Mouse (Mus musculus) myocyte (in vitro differentiated cells): ENCODE results near the gene Rpl23. TPM values are rescaled to one million over a fixed set of nuclear protein-coding genes. Genes with fewer than 3 reads are reported as not detected.

Source experiments
- H3K27me3 ChIP-seq: one replicate; pipeline ENCODE4 v1.6.1; 2011; ENCODE audit not compliant: control insufficient read depth, insufficient read depth, insufficient read length
- H3K36me3 ChIP-seq: one replicate; pipeline ENCODE4 v1.6.1; 2011; ENCODE audit not compliant: control insufficient read depth, insufficient read depth
- H3K4me2 ChIP-seq: one replicate; pipeline ENCODE4 v1.6.1; 2011; ENCODE audit warnings: low read depth, control low read depth
- H3K4me3 ChIP-seq: one replicate; pipeline ENCODE4 v1.5.1; 2011; ENCODE audit warnings: mild to moderate bottlenecking, control low read depth, moderate library complexity
- H3K79me2 ChIP-seq: one replicate; pipeline ENCODE4 v1.6.1; 2011; ENCODE audit not compliant: control insufficient read depth, insufficient read depth
- H3ac ChIP-seq: one replicate; pipeline ENCODE4 v1.6.1; 2011; ENCODE audit not compliant: control insufficient read depth, insufficient read length
- CEBPB ChIP-seq: IDR thresholded peaks from 2 replicates; pipeline ENCODE4 v1.6.1; 2011; ENCODE audit warnings: mild to moderate bottlenecking, moderate library complexity; ENCODE audit not compliant: poor library complexity, insufficient read depth, severe bottlenecking
- E2F4 ChIP-seq: IDR thresholded peaks from one replicate; pipeline ENCODE4 v1.6.1; 2011; ENCODE audit warnings: mild to moderate bottlenecking, control low read depth, moderate library complexity; ENCODE audit not compliant: insufficient read depth
- MAX ChIP-seq: IDR thresholded peaks from one replicate; pipeline ENCODE4 v1.6.1; 2011; ENCODE audit warnings: low read depth, mild to moderate bottlenecking, control low read depth
- MYOD1 ChIP-seq, 3 experiments: IDR thresholded peaks; one replicate each; pipeline ENCODE4 v1.6.1; 2011; ENCODE audit warnings: control low read depth in 2 of 3, low read depth in 2 of 3, mild to moderate bottlenecking in 2 of 3, moderate library complexity in 1 of 3; ENCODE audit not compliant: insufficient read length in 2 of 3, control insufficient read depth in 1 of 3
- MYOG ChIP-seq, 3 experiments: IDR thresholded peaks; one replicate each; pipeline ENCODE4 v1.6.1; 2011; ENCODE audit warnings: control low read depth in 2 of 3, low read depth in 2 of 3, mild to moderate bottlenecking in 2 of 3; ENCODE audit not compliant: insufficient read length in 2 of 3, control insufficient read depth in 1 of 3, insufficient read depth in 1 of 3
- POLR2A ChIP-seq: IDR thresholded peaks from one replicate; pipeline ENCODE4 v1.6.1; 2011; ENCODE audit warnings: low read depth, mild to moderate bottlenecking, control low read depth, moderate library complexity; ENCODE audit not compliant: insufficient read length
- POLR2AphosphoS2 ChIP-seq: IDR thresholded peaks from one replicate; pipeline ENCODE4 v1.6.1; 2011; ENCODE audit warnings: low read depth, control low read depth; ENCODE audit not compliant: insufficient read length
- REST ChIP-seq: IDR thresholded peaks from one replicate; pipeline ENCODE4 v1.6.1; 2011; ENCODE audit warnings: mild to moderate bottlenecking, control low read depth, moderate library complexity; ENCODE audit not compliant: insufficient read depth, insufficient read length
- SRF ChIP-seq: IDR thresholded peaks from one replicate; pipeline ENCODE4 v1.6.1; 2011; ENCODE audit warnings: low read depth; ENCODE audit not compliant: control insufficient read depth, insufficient read length
- TCF12 ChIP-seq: IDR thresholded peaks from one replicate; pipeline ENCODE4 v1.6.1; 2011; ENCODE audit warnings: mild to moderate bottlenecking, control low read depth; ENCODE audit not compliant: poor library complexity, insufficient read depth, severe bottlenecking
- TCF3 ChIP-seq: IDR thresholded peaks from one replicate; pipeline ENCODE4 v1.6.1; 2011; ENCODE audit warnings: low read depth, control low read depth; ENCODE audit not compliant: insufficient read length
- USF1 ChIP-seq: IDR thresholded peaks from one replicate; pipeline ENCODE4 v1.6.1; 2011; ENCODE audit warnings: low read depth, mild to moderate bottlenecking, control low read depth, moderate library complexity
- polyA plus RNA-seq: library from polyadenylated mRNA; unstranded; fragments of >200 nt; fragmentation: generic; extraction: Trizol; gene quantifications from one replicate; pipeline ENCODE4 v1.2.1, GENCODE M21; 2012; ENCODE audit warnings: missing spikeins

Rpl23 gene
- polyA plus RNA-seq, 1 experiment = 1,321 TPM

- H3K4me3 ChIP-seq = no peak overlapping the region
- H3ac ChIP-seq = no peak overlapping the region
- no peak overlapping the region for H3K4me2 ChIP-seq
- H3K27me3 ChIP-seq = no peaks in the 10 kb centered on the region
- no peaks in the 10 kb centered on the region for H3K79me2 ChIP-seq
- H3K36me3 ChIP-seq = no peaks in the 10 kb centered on the region
- TF ChIP-seq POLR2A (no peak), REST (no peak), USF1 (no peak), MYOG (IDR thresholded peaks at IDR 0.05; ENCODE audit: control insufficient read depth in 1 of 3, insufficient read depth in 1 of 3, insufficient read length in 2 of 3, low read depth in 2 of 3) (no peak), MAX (no peak), E2F4 (no peak), TCF12 (no peak), MYOD1 (IDR thresholded peaks at IDR 0.05; ENCODE audit: control insufficient read depth in 1 of 3, insufficient read length in 2 of 3, low read depth in 2 of 3) (no peak), CEBPB (no peak), POLR2AphosphoS2 (no peak), SRF (no peak), TCF3 (no peak)
These were observed 5.7 kb upstream of the Rpl23 start for GRCm38 (mm10) chr11:97787961-97788360.

GRCm38 (mm10) chr11:97782564-97782895 is 293 bp upstream of the Rpl23 start:
- Histone ChIP-seq H3K4me2 (peak overlapping the region; percentile 83), H3ac (peak overlapping the region; percentile 80), H3K79me2 (peaks cover 38% of the 10 kb centered on the region), H3K27me3 (no peaks in the 10 kb centered on the region), H3K36me3 (peaks cover 39% of the 10 kb centered on the region), H3K4me3 (peak overlapping the region; percentile 98)
- TF ChIP-seq USF1 (no peak), MYOD1 (IDR thresholded peaks at IDR 0.05; ENCODE audit: control insufficient read depth in 1 of 3, insufficient read length in 2 of 3, low read depth in 2 of 3) (no peak), TCF3 (no peak), MYOG (IDR thresholded peaks at IDR 0.05; ENCODE audit: control insufficient read depth in 1 of 3, insufficient read depth in 1 of 3, insufficient read length in 2 of 3, low read depth in 2 of 3) (no peak)

- no peak for TF ChIP-seq POLR2AphosphoS2
- no peak for TF ChIP-seq MYOD1 (IDR thresholded peaks at IDR 0.05; ENCODE audit: control insufficient read depth in 1 of 3, insufficient read length in 2 of 3, low read depth in 2 of 3)
- TF ChIP-seq E2F4 = no peak
- no peak for TF ChIP-seq TCF3
- TF ChIP-seq USF1 = no peak
- TF ChIP-seq REST = no peak
- TF ChIP-seq TCF12 = no peak
- no peak for TF ChIP-seq SRF
- no peak for TF ChIP-seq MYOG (IDR thresholded peaks at IDR 0.05; ENCODE audit: control insufficient read depth in 1 of 3, insufficient read depth in 1 of 3, insufficient read length in 2 of 3, low read depth in 2 of 3)
- no peak for TF ChIP-seq MAX
- no peak for TF ChIP-seq POLR2A
- TF ChIP-seq CEBPB = no peak
- Histone ChIP-seq H3ac (peak overlapping the region; percentile 80), H3K36me3 (peaks cover 50% of the 10 kb centered on the region)
These were observed 782 bp downstream of the Rpl23 start for GRCm38 (mm10) chr11:97781478-97781831.

GRCm38 (mm10) chr11:97779968-97780701 is 2.1 kb downstream of the Rpl23 start:
- H3K36me3 ChIP-seq = peaks cover 50% of the 10 kb centered on the region
- H3K79me2 ChIP-seq = peaks cover 38% of the 10 kb centered on the region
- TF ChIP-seq TCF3 (no peak), MYOD1 (IDR thresholded peaks at IDR 0.05; ENCODE audit: control insufficient read depth in 1 of 3, insufficient read length in 2 of 3, low read depth in 2 of 3) (no peak), MAX (no peak), TCF12 (no peak), MYOG (IDR thresholded peaks at IDR 0.05; ENCODE audit: control insufficient read depth in 1 of 3, insufficient read depth in 1 of 3, insufficient read length in 2 of 3, low read depth in 2 of 3) (no peak), REST (no peak), SRF (no peak), E2F4 (no peak), CEBPB (no peak), POLR2A (no peak), USF1 (no peak), POLR2AphosphoS2 (no peak)
- H3K4me3 ChIP-seq = peak overlapping the region; percentile 98
- peak overlapping the region; percentile 83 for H3K4me2 ChIP-seq
- no peak overlapping the region for H3ac ChIP-seq
- no peaks in the 10 kb centered on the region for H3K27me3 ChIP-seq

More at GRCm38 (mm10) chr11:97781478-97781831, 782 bp downstream of the Rpl23 start:
- Histone ChIP-seq H3K4me3 (peak overlapping the region; percentile 98), H3K79me2 (peaks cover 38% of the 10 kb centered on the region), H3K27me3 (no peaks in the 10 kb centered on the region), H3K4me2 (peak overlapping the region; percentile 83)

GRCm38 (mm10) chr11:97778918-97779317 is 3.3 kb downstream of the Rpl23 start:
- Histone ChIP-seq H3K36me3 (peaks cover 50% of the 10 kb centered on the region), H3ac (no peak overlapping the region), H3K27me3 (no peaks in the 10 kb centered on the region), H3K4me3 (no peak overlapping the region), H3K4me2 (no peak overlapping the region), H3K79me2 (peaks cover 38% of the 10 kb centered on the region)
- TF ChIP-seq MYOG (IDR thresholded peaks at IDR 0.05; ENCODE audit: control insufficient read depth in 1 of 3, insufficient read depth in 1 of 3, insufficient read length in 2 of 3, low read depth in 2 of 3) = no peak
- TF ChIP-seq USF1 = no peak
- no peak for TF ChIP-seq MYOD1 (IDR thresholded peaks at IDR 0.05; ENCODE audit: control insufficient read depth in 1 of 3, insufficient read length in 2 of 3, low read depth in 2 of 3)
- TF ChIP-seq CEBPB = no peak
- no peak for TF ChIP-seq POLR2A
- no peak for TF ChIP-seq SRF
- TF ChIP-seq REST = no peak
- TF ChIP-seq POLR2AphosphoS2 = no peak
- TF ChIP-seq TCF3 = no peak
- no peak for TF ChIP-seq MAX
- no peak for TF ChIP-seq TCF12
- no peak for TF ChIP-seq E2F4
